Mouse (Mus musculus): ENCODE measurements around the gene Sh3d19.

DNA sequence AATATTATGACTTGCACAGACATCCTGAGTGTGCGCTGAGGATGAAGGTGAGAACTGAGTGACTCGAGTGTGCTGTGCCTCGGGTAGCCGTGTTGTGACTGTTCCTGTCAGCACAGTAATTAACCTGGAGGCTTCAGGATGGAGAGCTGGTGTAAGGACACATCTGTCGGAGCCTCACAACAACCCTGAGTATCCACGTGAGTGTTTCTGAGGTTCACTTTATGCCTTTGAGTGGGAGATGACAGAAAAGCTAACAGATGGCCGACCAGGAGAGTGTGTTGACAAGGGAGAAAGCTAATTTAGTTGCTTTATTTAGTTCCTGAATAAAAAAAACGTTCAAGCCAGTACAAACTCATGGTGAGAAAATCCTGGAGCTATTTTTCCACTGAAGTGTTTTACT, 46.6 kb downstream of the Sh3d19 start:
- TF ChIP-seq CTCF (IDR thresholded peaks at IDR 0.05; ENCODE audit: low read depth, low read length) (no peak), GATA2 (IDR thresholded peaks at IDR 0.05; ENCODE audit: borderline replicate concordance, low read depth, low read length) (no peak), POLR2AphosphoS5 (IDR thresholded peaks at IDR 0.05; ENCODE audit: insufficient replicate concordance, low read depth, low read length) (no peak)

All from G1E (cell line).